In genomic region chr9:20731797-20732196, GRCm38 (mm10) we compare ENCODE assay signal across 23 mouse cellular contexts. TPM values are rescaled to one million over a fixed set of nuclear protein-coding genes. Genes with fewer than 3 reads are reported as not detected.
A peak's percentile ranks its signal among the peaks of the same experiment; 100 is the strongest.
DNase-seq lines count a peak whose midpoint lies in the region; ATAC-seq and TF ChIP-seq lines count a peak whose summit lies in the region.
"Had no signal": no experiment of that assay in that cellular context is flagged by ENCODE, and none has a peak within 500 bp of the region (broad histone marks: within the 10 kb centered on the region; RNA-seq: fewer than 3 reads in every experiment).

No protein-coding gene starts in this region.

- no peak overlapping the region for H3K9ac ChIP-seq in liver, embryonic 12.5 days
- no peak overlapping the region for H3K9ac ChIP-seq in liver, postnatal 0 days (replicated peaks)
- H3K9ac ChIP-seq: embryonic facial prominence, embryonic 12.5 days; forebrain, embryonic 13.5 days; forebrain, embryonic 15.5 days had no signal

- ATAC-seq in liver, embryonic 12.5 days = 0 out of 2 replicates have a peak, but pooled peaks have one; percentile 28
- peak; percentile 67 for ATAC-seq in liver, postnatal 0 days
- ATAC-seq: activated CD4-positive, CD25-positive, alpha-beta regulatory T cell, adult 4 months; CD4-positive, CD25-positive, alpha-beta regulatory T cell, adult 4 months; forebrain, embryonic 13.5 days; forebrain, embryonic 15.5 days; Patski had no signal

- no peaks in the 10 kb centered on the region for H3K9me3 ChIP-seq in liver, embryonic 12.5 days (replicated peaks)
- H3K9me3 ChIP-seq in liver, postnatal 0 days (ENCODE audit: low read length) = no peaks in the 10 kb centered on the region
- H3K9me3 ChIP-seq: embryonic facial prominence, embryonic 10.5 days; embryonic facial prominence, embryonic 12.5 days; forebrain, embryonic 13.5 days; forebrain, embryonic 15.5 days; G1E had no signal

- no peak overlapping the region for H3K27ac ChIP-seq in layer of hippocampus, adult 2 months
- no peak overlapping the region for H3K27ac ChIP-seq in liver, embryonic 12.5 days
- no peak overlapping the region for H3K27ac ChIP-seq in liver, postnatal 0 days (ENCODE audit: low read depth)
- H3K27ac ChIP-seq: embryonic facial prominence, embryonic 10.5 days; embryonic facial prominence, embryonic 12.5 days; forebrain, embryonic 13.5 days; forebrain, embryonic 15.5 days had no signal

- no peak for TF ChIP-seq EP300 in liver, postnatal 0 days (IDR thresholded peaks at IDR 0.05; ENCODE audit: low read depth)

- no peaks in the 10 kb centered on the region for H3K36me3 ChIP-seq in liver, embryonic 12.5 days
- H3K36me3 ChIP-seq in liver, postnatal 0 days (replicated peaks; ENCODE audit: insufficient read depth, low read length) = no peaks in the 10 kb centered on the region
- H3K36me3 ChIP-seq: embryonic facial prominence, embryonic 10.5 days; embryonic facial prominence, embryonic 12.5 days; forebrain, embryonic 15.5 days; G1E had no signal

- WGBS in liver, embryonic 12.5 days (ENCODE audit: insufficient replicate concordance) = 37% methylated on average over 4 of the region's 4 CpGs
- 33% methylated on average over 4 of the region's 4 CpGs for WGBS in liver, postnatal 0 days (ENCODE audit: insufficient replicate concordance)

- intact Hi-C loops in gastrocnemius, postnatal 14 days (cut with DNase I; ENCODE audit: low total_unique reads) = no loop called here

- TF ChIP-seq CTCF in layer of hippocampus, adult 2 months (conservative IDR thresholded peaks at IDR 0.05) = 0 out of 2 replicates have a peak, but pooled peaks have one; percentile 8
- TF ChIP-seq CTCF in liver, postnatal 0 days (IDR thresholded peaks at IDR 0.05; ENCODE audit: low read depth) = no peak

- H3K4me3 ChIP-seq in layer of hippocampus, adult 2 months = no peak overlapping the region
- no peak overlapping the region for H3K4me3 ChIP-seq in liver, embryonic 12.5 days
- H3K4me3 ChIP-seq in liver, postnatal 0 days (ENCODE audit: low read depth, low read length) = no peak overlapping the region
- H3K4me3 ChIP-seq: embryonic facial prominence, embryonic 10.5 days; embryonic facial prominence, embryonic 12.5 days; forebrain, embryonic 13.5 days; forebrain, embryonic 15.5 days had no signal

- no peak for DNase-seq in layer of hippocampus, adult 2 months (ENCODE audit: low spot score in 2 of 2)
- DNase-seq in layer of hippocampus, postnatal 14 days (ENCODE audit: low spot score in 2 of 2) = no peak
- DNase-seq in liver = no peak
- DNase-seq in liver, postnatal 0 days = no peak
- DNase-seq in gastrocnemius, postnatal 14 days = no peak
- DNase-seq in cerebellum, adult 9-10 months = no peak
- DNase-seq: adrenal gland, postnatal 10 days; adrenal gland, postnatal 25 days; B cell, adult 2 months; cerebellum, adult 11 months; cerebellum, adult 18-20 months; cerebellum, adult 8-10 months; cerebellum, postnatal 10 days; cerebellum, postnatal 25 days had no signal

- no peak overlapping the region for H3K4me2 ChIP-seq in liver, embryonic 12.5 days
- no peak overlapping the region for H3K4me2 ChIP-seq in liver, postnatal 0 days (ENCODE audit: low read depth, low read length)
- H3K4me2 ChIP-seq: embryonic facial prominence, embryonic 12.5 days; forebrain, embryonic 13.5 days; forebrain, embryonic 15.5 days had no signal

- peaks cover 14% of the 10 kb centered on the region for H3K4me1 ChIP-seq in liver, embryonic 12.5 days
- peaks cover 9% of the 10 kb centered on the region for H3K4me1 ChIP-seq in liver, postnatal 0 days (ENCODE audit: insufficient read depth)

- H3K27me3 ChIP-seq in liver, embryonic 12.5 days (replicated peaks) = peaks cover 80% of the 10 kb centered on the region
- H3K27me3 ChIP-seq in liver, postnatal 0 days (ENCODE audit: insufficient read depth, low read length) = peaks cover 23% of the 10 kb centered on the region

RNA-seq across cellular contexts. Expression of gene Olfm2, which starts 14.4 kb away (rescaled TPM):
- total RNA-seq in layer of hippocampus, adult 2 months (2021) = 10 to 100 TPM; 31.6 to 37.6 TPM
- 10 to 100 TPM; 73.0 to 73.1 TPM for total RNA-seq in layer of hippocampus, postnatal 14 days (2021)
- polyA plus RNA-seq in liver, embryonic 12.5 days (2016; fragmentation: Nextera tagmentation; extraction: Ambion mirVana) = 0.28 and 0.32 TPM in 2 replicates
- 0.20 and 0.34 TPM in 2 replicates for polyA plus RNA-seq in liver, postnatal 0 days (2015; fragmentation: Nextera tagmentation; extraction: Ambion mirVana)
- under 1 TPM in 1 of 2 experiments, not detected in 1; 0.29 TPM for total RNA-seq in gastrocnemius, postnatal 14 days (2021)
- total RNA-seq: G1E had no signal
- polyA plus RNA-seq: G1E had no signal

Comparison
In these comparisons a context has a peak if more than half of its experiments do, and no peak if none do; other contexts are left out.
1. RNA of gene Olfm2, which starts 14.4 kb away (total RNA-seq): 73.0 to 73.1 TPM in layer of hippocampus, postnatal 14 days and 31.6 to 37.6 TPM in layer of hippocampus, adult 2 months; 0.29 TPM in gastrocnemius, postnatal 14 days; every median in the first group is over 10 times any median in the second.